Mouse (Mus musculus): ENCODE measurements around the gene Tmem218. TPM values are rescaled to one million over a fixed set of nuclear protein-coding genes. Genes with fewer than 3 reads are reported as not detected.

Tmem218 gene
- polyA plus RNA-seq (2015; fragmentation: Nextera tagmentation; extraction: Ambion mirVana), result 3.8 TPM in 2 replicates

DNA sequence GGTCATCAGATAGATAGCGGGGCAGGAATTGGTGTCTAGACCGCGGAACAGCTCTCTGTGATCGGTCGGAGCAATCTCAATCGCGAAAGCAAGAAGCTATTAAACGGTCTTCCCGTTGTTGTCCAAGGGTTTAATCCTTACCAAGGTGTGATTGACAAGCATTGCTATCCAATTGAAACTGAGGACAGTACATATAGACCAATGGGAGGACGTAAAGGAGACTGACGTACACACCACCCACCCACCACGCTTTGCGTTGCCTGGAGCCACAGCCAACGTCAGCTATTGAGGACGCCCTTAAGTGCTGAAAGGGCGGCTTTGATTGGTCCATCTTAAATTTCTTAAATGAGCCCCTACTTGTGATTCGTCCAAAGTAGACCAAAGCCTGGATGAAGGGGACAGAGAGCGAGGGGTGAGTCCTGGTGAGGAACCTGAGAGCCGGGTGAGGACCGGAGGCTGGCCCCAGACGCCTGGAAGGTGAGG lies at the start of gene Tmem218:
Gene Tmem218 (plus strand): TSS at position 295 of the 483 bp plus-strand sequence.
- Histone ChIP-seq H3K4me3 (replicated peaks) (peak within 1 kb of the TSS; percentile 62), H3K9ac (peak within 1 kb of the TSS; percentile 74), H3K27me3 (no peaks in the 10 kb centered on the region), H3K4me1 (replicated peaks) (peaks cover 16% of the 10 kb centered on the region), H3K27ac (peak within 1 kb of the TSS; percentile 69), H3K9me3 (replicated peaks) (no peaks in the 10 kb centered on the region), H3K4me2 (peak within 1 kb of the TSS; percentile 71), H3K36me3 (no peaks in the 10 kb centered on the region)
- DNase-seq (peak; percentile 92), ATAC-seq (ENCODE audit: low read depth) (peak; percentile 100)
- under 1% methylated on average over 21 of the region's 21 CpGs for WGBS (ENCODE audit: insufficient replicate concordance)

DNA sequence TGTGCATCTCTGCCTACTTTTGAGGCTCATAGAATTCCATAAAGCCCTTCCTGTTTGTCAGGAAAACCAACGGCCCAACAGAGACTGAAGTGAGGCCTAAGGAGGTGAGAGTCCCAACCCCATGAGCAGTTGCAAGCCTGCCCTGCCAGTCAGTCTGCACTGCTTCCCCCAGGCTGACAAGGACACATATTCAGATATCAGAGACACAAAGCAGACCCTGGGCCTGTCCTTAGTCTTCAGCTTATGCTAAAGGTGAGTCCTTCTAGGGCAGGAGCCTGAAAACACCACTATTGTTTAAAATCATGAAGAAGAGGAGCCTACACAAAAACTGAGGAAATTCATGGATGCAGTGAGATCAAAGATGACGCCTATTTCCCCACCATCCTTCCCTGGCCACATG lies 47.3 kb upstream of the Tmem218 start:
- H3K27me3 ChIP-seq, result 0 out of 2 replicates have a peak, but pooled peaks cover 5% of the 10 kb centered on the region
- no peak overlapping the region for H3K27ac ChIP-seq
- WGBS (ENCODE audit: insufficient replicate concordance), result 57% methylated on average over 2 of the region's 2 CpGs
- ATAC-seq (ENCODE audit: low read depth), result no peak
- H3K4me1 ChIP-seq (replicated peaks), result no peaks in the 10 kb centered on the region
- DNase-seq, result no peak
- no peak overlapping the region for H3K9ac ChIP-seq
- no peaks in the 10 kb centered on the region for H3K36me3 ChIP-seq
- H3K4me3 ChIP-seq (replicated peaks), result no peak overlapping the region
- no peak overlapping the region for H3K4me2 ChIP-seq
- no peaks in the 10 kb centered on the region for H3K9me3 ChIP-seq (replicated peaks)

DNA sequence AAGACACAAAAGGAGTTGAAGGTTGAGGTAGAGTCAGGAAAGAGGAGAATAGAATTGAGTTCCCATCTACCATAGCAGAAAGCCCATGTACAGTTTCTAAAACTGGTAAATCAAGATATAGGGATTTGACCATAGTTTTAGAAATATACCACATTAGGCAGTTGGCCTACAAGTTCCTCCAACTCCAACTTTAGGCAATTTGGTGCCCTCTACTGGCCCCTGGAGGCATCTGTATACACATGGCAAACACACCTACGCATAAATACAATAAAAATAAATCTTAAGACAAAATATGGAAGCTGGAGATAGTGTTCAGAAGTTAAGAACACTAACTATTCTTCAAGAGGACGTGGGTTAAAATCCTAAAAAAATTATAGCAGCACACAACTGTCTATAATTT lies 41.1 kb upstream of the Tmem218 start:
- Histone ChIP-seq H3K9ac (no peak overlapping the region), H3K4me3 (replicated peaks) (no peak overlapping the region), H3K9me3 (replicated peaks) (no peaks in the 10 kb centered on the region), H3K27ac (no peak overlapping the region), H3K4me1 (replicated peaks) (no peaks in the 10 kb centered on the region), H3K36me3 (no peaks in the 10 kb centered on the region), H3K4me2 (no peak overlapping the region), H3K27me3 (no peaks in the 10 kb centered on the region)
- DNase-seq (no peak), ATAC-seq (ENCODE audit: low read depth) (no peak)
- WGBS (ENCODE audit: insufficient replicate concordance), result 46% methylated on average over 2 of the region's 2 CpGs

DNA sequence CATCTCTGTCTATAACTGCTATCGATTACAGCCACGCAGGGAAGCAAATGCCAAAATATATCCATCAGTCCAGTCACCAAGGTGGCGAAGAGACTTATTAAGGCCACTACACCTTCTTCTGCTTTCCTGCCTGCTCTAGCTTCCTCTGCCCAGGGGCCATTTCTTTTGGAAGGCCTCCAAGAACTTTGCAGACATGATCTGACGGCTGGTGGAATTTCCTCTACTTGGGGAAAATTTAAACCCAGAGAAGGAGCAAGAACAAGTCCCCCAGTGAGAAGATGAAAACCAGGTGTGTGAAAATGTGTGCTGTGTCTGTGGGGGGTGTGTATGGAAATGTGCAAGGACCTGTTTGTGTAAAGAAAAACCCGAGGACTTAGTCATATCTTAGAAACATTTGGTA lies 34.6 kb upstream of the Tmem218 start:
- no peak overlapping the region for H3K4me3 ChIP-seq (replicated peaks)
- H3K36me3 ChIP-seq, result no peaks in the 10 kb centered on the region
- no peak for DNase-seq
- no peak overlapping the region for H3K27ac ChIP-seq
- H3K27me3 ChIP-seq, result no peaks in the 10 kb centered on the region
- no peaks in the 10 kb centered on the region for H3K9me3 ChIP-seq (replicated peaks)
- H3K9ac ChIP-seq, result no peak overlapping the region
- 53% methylated on average over 5 of the region's 5 CpGs for WGBS (ENCODE audit: insufficient replicate concordance)
- no peak overlapping the region for H3K4me2 ChIP-seq
- no peak for ATAC-seq (ENCODE audit: low read depth)
- no peaks in the 10 kb centered on the region for H3K4me1 ChIP-seq (replicated peaks)

DNA sequence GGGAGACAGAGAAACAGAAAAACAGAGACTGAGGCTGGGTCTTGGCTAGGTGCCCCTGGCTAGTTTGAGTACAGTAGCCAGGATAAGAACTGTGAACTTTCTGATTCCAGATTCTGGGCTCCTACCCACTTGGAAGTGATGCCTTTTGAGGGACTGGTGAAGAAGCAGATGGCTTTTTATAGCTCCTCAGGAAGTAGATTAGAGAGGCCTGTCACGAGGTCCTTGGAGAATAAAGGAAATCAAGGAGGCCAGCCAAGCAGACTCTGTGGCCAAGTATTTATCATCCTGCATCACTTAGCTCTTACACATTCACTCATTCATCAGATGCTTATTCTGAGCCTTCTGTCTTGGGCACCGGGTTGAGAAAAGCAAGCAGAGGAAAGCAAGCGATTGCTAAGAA lies 32.0 kb upstream of the Tmem218 start:
- DNase-seq (no peak), ATAC-seq (ENCODE audit: low read depth) (no peak)
- H3K9ac ChIP-seq, result no peak overlapping the region
- no peaks in the 10 kb centered on the region for H3K9me3 ChIP-seq (replicated peaks)
- H3K27ac ChIP-seq, result no peak overlapping the region
- no peaks in the 10 kb centered on the region for H3K36me3 ChIP-seq
- WGBS (ENCODE audit: insufficient replicate concordance), result 54% methylated on average over 3 of the region's 3 CpGs
- no peak overlapping the region for H3K4me2 ChIP-seq
- no peaks in the 10 kb centered on the region for H3K27me3 ChIP-seq
- H3K4me3 ChIP-seq (replicated peaks), result no peak overlapping the region
- H3K4me1 ChIP-seq (replicated peaks), result no peaks in the 10 kb centered on the region

DNA sequence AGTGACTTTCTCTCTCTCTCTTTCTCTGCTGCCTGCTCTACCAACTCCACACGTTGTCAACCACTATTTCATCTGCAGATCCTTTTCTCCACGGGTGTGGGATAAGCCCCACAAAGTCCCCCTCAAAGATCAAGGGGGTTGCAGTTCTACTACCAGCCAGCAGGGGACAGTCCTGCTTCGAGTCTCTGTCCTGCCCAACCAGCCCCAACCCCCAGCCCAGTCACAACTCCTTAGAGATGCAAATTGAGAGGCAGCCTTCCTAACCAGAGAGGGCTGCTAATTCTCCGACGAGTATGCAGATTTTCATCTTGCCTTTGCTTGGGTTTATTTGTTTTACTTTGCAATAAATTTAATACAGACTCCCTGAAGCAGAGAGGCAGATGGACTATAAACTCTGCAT lies 30.9 kb upstream of the Tmem218 start:
- no peak overlapping the region for H3K9ac ChIP-seq
- WGBS (ENCODE audit: insufficient replicate concordance), result 3% methylated on average over 5 of the region's 5 CpGs
- no peak overlapping the region for H3K4me2 ChIP-seq
- DNase-seq, result no peak
- H3K36me3 ChIP-seq, result no peaks in the 10 kb centered on the region
- H3K27ac ChIP-seq, result no peak overlapping the region
- ATAC-seq (ENCODE audit: low read depth), result no peak
- no peak overlapping the region for H3K4me3 ChIP-seq (replicated peaks)
- no peaks in the 10 kb centered on the region for H3K9me3 ChIP-seq (replicated peaks)
- no peaks in the 10 kb centered on the region for H3K27me3 ChIP-seq
- no peaks in the 10 kb centered on the region for H3K4me1 ChIP-seq (replicated peaks)

DNA sequence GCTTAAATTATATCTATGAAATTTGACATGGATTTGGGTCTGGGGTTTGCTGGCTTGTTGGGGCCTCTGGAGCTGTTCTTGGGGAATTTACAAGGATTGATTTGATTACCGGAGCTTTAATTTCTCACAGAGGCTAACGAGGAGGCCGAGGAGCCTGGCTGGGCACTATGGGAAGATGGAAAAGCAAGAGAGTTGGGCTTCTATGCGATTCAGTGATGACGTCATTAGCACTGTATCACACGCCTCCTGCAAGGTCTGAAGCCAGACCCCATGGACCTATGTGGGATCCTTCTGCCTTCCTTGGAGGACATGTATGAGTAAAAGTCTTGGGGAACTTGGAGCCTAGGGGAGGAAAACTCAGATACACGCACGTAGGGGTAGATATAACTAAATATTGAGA lies 30.5 kb upstream of the Tmem218 start:
- Histone ChIP-seq H3K4me2 (no peak overlapping the region), H3K27me3 (no peaks in the 10 kb centered on the region), H3K27ac (no peak overlapping the region), H3K36me3 (no peaks in the 10 kb centered on the region), H3K4me3 (replicated peaks) (no peak overlapping the region), H3K9me3 (replicated peaks) (no peaks in the 10 kb centered on the region), H3K4me1 (replicated peaks) (no peaks in the 10 kb centered on the region), H3K9ac (no peak overlapping the region)
- DNase-seq, result no peak
- 48% methylated on average over 8 of the region's 8 CpGs for WGBS (ENCODE audit: insufficient replicate concordance)
- ATAC-seq (ENCODE audit: low read depth), result no peak

DNA sequence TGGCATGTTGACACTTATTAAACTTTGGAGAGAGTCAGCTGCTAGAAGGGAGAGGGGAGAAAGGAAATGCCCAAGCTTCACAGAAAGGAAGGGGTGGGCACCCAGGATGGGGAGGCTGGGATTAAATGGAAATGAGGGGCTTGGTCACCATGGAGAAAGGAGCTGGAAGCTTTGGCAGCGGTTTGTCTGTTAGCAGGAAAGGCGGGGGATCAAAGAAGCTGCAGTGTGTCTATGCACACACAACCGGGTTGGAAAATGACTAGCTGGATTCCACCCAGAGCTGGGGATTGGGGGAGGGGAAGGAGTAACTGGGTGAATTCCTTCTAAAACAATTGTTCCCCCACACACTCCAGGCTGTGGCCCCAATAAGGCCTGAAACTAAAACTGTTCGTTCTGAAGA lies 29.1 kb upstream of the Tmem218 start:
- no peak for DNase-seq
- Histone ChIP-seq H3K4me3 (replicated peaks) (no peak overlapping the region), H3K9ac (no peak overlapping the region), H3K9me3 (replicated peaks) (no peaks in the 10 kb centered on the region), H3K36me3 (no peaks in the 10 kb centered on the region), H3K4me2 (no peak overlapping the region), H3K27ac (no peak overlapping the region), H3K27me3 (no peaks in the 10 kb centered on the region), H3K4me1 (replicated peaks) (no peaks in the 10 kb centered on the region)
- WGBS (ENCODE audit: insufficient replicate concordance), result 44% methylated on average over 4 of the region's 4 CpGs
- ATAC-seq (ENCODE audit: low read depth), result no peak

DNA sequence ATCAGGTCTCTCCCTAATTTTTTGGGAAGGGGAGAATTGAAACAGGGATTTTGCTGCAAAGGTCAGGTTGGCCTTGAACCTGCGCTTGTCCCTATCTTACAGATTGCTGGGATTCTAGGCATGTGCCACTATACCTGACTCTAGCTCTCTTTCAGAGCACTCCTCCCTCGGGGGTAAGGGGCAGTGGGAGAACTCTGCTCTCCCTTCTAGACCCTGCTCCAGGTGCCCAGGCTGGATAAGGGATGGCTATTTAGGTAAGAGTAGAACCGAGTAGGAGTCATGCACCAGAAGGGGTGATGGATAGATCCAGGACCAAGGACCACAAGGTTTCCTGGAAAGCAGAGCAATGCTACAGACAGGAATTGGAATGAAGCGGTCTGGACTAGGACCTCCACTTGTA lies 28.4 kb upstream of the Tmem218 start:
- no peak overlapping the region for H3K27ac ChIP-seq
- H3K9me3 ChIP-seq (replicated peaks), result no peaks in the 10 kb centered on the region
- H3K4me1 ChIP-seq (replicated peaks), result no peaks in the 10 kb centered on the region
- no peak for ATAC-seq (ENCODE audit: low read depth)
- H3K4me3 ChIP-seq (replicated peaks), result no peak overlapping the region
- H3K9ac ChIP-seq, result no peak overlapping the region
- H3K4me2 ChIP-seq, result no peak overlapping the region
- H3K36me3 ChIP-seq, result no peaks in the 10 kb centered on the region
- 61% methylated on average over 4 of the region's 4 CpGs for WGBS (ENCODE audit: insufficient replicate concordance)
- DNase-seq, result no peak
- H3K27me3 ChIP-seq, result no peaks in the 10 kb centered on the region

DNA sequence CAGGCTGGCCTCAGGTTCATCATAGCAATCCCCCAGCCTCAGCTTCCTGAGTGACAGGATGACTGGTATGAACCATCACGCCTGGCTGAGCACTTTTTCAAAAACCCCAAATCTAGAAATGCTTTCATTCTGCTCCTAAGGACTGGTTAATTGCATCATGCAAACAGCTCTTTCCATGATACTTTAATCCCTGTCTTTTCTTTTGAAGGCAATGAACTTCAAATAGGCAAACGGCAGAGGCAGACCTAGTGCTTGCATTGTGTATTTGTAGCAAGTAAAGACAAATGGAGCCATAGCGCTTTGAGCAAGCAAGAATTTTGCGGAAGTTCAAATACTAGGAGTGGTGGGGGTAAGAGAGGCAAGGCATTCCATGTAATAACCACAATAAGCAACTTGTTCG lies 26.4 kb upstream of the Tmem218 start:
- Histone ChIP-seq H3K9me3 (replicated peaks) (no peaks in the 10 kb centered on the region), H3K4me1 (replicated peaks) (no peaks in the 10 kb centered on the region), H3K9ac (no peak overlapping the region), H3K4me3 (replicated peaks) (no peak overlapping the region), H3K27me3 (no peaks in the 10 kb centered on the region), H3K4me2 (no peak overlapping the region), H3K27ac (no peak overlapping the region), H3K36me3 (no peaks in the 10 kb centered on the region)
- ATAC-seq (ENCODE audit: low read depth) (no peak), DNase-seq (no peak)
- WGBS (ENCODE audit: insufficient replicate concordance), result 65% methylated on average over 5 of the region's 5 CpGs

DNA sequence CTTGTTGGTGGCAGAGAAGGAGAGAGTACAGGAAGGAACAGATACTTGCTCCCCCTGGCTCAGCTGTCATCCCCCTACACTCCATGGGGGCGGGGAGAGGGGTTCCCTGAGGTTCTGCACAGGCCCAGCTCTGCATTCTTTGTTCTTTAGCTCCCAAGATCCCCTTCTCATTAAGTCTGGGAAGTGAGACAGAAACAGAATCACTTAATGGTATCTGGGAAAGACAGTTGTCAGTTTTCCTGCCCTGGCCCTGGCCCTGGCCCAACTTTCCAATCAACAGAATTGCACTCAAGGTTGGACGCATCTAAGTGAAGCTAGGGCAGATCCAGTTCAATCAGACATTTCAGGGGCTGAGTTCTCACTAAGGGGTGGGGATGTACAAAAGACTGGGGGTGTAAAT lies 24.8 kb upstream of the Tmem218 start:
- H3K9ac ChIP-seq, result no peak overlapping the region
- ATAC-seq (ENCODE audit: low read depth) (no peak), DNase-seq (no peak)
- no peaks in the 10 kb centered on the region for H3K36me3 ChIP-seq
- no peaks in the 10 kb centered on the region for H3K4me1 ChIP-seq (replicated peaks)
- no peak overlapping the region for H3K4me3 ChIP-seq (replicated peaks)
- H3K9me3 ChIP-seq (replicated peaks), result no peaks in the 10 kb centered on the region
- H3K27me3 ChIP-seq, result no peaks in the 10 kb centered on the region
- 54% methylated on average over 2 of the region's 2 CpGs for WGBS (ENCODE audit: insufficient replicate concordance)
- no peak overlapping the region for H3K4me2 ChIP-seq
- H3K27ac ChIP-seq, result no peak overlapping the region

DNA sequence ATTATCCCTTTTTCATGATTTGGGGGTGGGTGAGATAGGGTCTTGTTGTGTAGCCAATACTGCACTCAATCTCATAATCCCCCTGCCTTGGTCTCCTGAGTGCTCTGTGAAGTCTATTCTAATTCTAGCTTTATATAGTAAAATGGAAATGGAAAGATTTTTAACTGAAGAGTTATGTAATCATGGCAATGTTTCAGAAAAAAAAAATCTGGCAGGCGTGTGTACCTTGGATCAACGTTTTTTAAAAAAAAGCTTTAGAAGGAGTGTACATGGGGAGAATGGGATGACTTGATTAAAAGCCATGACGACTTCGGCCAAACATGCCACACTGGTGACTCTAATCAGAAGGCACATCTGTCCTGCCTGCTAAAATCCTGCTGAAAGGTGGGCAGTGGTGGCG lies 20.6 kb upstream of the Tmem218 start:
- no peak overlapping the region for H3K4me3 ChIP-seq (replicated peaks)
- H3K27ac ChIP-seq, result no peak overlapping the region
- 67% methylated on average over 5 of the region's 5 CpGs for WGBS (ENCODE audit: insufficient replicate concordance)
- H3K4me2 ChIP-seq, result no peak overlapping the region
- H3K27me3 ChIP-seq, result no peaks in the 10 kb centered on the region
- H3K9ac ChIP-seq, result no peak overlapping the region
- H3K9me3 ChIP-seq (replicated peaks), result no peaks in the 10 kb centered on the region
- no peaks in the 10 kb centered on the region for H3K4me1 ChIP-seq (replicated peaks)
- DNase-seq (no peak), ATAC-seq (ENCODE audit: low read depth) (no peak)
- no peaks in the 10 kb centered on the region for H3K36me3 ChIP-seq
